Mouse (Mus musculus): ENCODE results near the gene Olfr926. TPM values are rescaled to one million over a fixed set of nuclear protein-coding genes. Genes with fewer than 3 reads are reported as not detected.
"Not testable (repeated sequence)": the region's sequence is repeated elsewhere in the genome, so short reads cannot be mapped to it uniquely, and the experiment has no call there.

Gene Olfr926
- total RNA-seq (2021) = not detected
- long read RNA-seq, experiment 1 = 0 reads
- long read RNA-seq, experiment 2 = 0 reads

DNA sequence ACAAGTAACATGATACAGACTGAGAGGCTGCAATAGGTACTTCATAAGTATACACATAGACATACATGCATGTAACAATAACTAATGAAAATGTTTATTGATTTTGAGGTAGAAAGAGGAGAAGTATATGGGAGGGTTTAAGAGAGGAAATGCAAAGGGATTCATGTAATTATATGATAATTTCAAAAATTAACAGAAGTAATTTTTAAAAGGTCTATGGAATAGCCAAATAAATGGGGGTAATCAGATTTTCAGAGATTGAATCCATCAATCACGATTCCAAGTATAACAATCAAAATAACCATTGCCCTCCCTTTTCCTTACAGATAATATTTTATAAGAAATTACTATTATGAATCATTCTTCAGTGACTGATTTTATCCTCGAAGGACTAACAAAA is at the start of gene Olfr926:
Gene Olfr926, plus strand, starts transcription at position 301 of the 400 bp plus-strand sequence.
- DNase-seq (ENCODE audit: low spot score in 2 of 2) = no peak

DNA sequence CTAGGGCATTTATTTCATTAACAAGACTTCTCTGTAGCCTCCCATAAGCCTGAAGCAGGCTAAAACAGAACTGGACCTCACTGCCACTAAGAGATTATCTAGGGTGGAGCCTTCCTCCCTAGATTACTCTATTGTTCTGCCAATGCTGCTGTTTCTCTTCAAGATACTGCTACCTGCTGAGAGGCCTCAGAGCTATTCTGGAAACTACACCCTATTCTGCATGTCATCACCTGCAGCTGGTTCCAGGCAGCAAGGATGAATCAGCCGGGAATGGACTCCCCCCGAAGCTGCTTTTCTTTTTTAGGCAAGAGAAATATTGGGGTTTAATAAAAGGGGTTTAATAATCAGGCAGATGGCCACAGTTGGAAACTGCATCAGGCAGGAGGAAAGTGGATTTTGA is 43.9 kb upstream of the Olfr926 start:
- DNase-seq (ENCODE audit: low spot score in 2 of 2) = no peak

DNA sequence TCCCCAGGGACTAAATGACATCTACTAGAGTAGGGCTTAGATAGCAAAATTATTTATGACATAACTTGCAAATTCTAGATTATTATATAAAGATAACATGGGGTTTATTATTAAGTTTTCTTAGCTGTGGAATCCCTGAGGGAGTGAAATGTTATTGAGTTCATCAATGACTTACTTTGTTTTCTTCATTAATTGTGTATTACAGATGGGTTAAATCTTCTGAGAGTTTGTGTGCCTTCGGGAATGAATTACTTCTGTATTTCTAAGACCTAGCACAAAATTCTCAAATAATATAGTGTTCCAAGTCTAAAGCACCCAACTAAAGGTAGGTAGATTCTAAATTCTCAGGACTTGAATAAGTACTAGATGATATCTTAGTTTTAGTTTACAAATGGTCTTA is 32.8 kb upstream of the Olfr926 start, which contains the start of gene Olfr924:
Gene Olfr924, plus strand, starts transcription at position 301 of the 400 bp plus-strand sequence.
- no peak for DNase-seq (ENCODE audit: low spot score in 2 of 2)

DNA sequence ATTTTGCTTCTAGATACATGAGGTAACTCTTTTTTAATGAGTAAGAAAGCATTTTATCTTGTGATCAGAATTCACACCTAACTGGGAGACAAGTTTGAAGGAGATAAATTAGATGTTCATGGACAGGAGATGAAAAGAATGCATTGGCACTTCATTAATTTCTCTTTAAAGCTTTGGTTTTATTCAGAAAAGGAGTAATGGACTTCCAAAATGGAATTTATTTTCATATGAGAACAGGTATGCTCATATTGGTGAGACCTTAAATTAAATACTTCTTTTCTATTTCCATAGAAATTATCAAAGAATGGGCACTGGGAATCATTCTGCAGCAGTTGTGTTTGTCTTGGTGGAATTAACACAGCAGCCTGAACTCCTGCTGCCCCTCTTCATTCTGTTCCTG is 22.2 kb upstream of the Olfr926 start, which contains the start of gene Olfr26:
Gene Olfr26, plus strand, starts transcription at position 301 of the 400 bp plus-strand sequence.
- DNase-seq (ENCODE audit: low spot score in 2 of 2) = no peak

DNA sequence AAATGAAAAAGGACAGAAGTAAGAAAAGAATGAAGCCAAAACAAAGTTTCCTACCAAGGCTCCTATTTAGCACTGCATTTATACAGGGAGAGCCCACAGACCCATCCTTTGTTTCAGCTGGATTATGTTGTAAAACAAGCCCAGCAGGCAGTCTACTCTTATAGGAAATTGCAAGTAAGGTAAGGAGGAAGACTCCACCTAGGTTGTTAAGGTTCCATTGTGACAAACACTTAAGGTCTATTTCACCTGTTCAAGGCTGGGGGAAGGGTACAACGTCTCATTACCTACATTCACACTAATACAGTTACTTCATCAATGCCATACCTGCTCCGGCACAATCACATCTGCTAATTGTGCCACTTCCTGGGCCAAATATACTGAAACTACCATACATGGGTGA is 2.0 kb upstream of the Olfr926 start:
- DNase-seq (ENCODE audit: low spot score in 2 of 2) = not testable (repeated sequence)

Other genes starting within 250 kb of the Olfr926 start
- gene Olfr916, start 217.3 kb upstream of the Olfr926 start, total RNA-seq (2021) = not detected
- not detected for gene Olfr917, start 211.3 kb upstream of the Olfr926 start, total RNA-seq (2021)
- not detected for gene Olfr918, start 202.5 kb upstream of the Olfr926 start, total RNA-seq (2021)
- gene Olfr919, start 173.5 kb upstream of the Olfr926 start, total RNA-seq (2021) = not detected
- gene Vwa5a, start 158.9 kb upstream of the Olfr926 start, total RNA-seq (2021) = 10 to 100 TPM; 46.4 to 53.4 TPM
- under 1 TPM; 0.48 to 0.51 TPM for gene Olfr920, start 124.8 kb upstream of the Olfr926 start, total RNA-seq (2021)
- not detected for gene Olfr921, start 104.1 kb upstream of the Olfr926 start, total RNA-seq (2021)
- gene Olfr922, start 62.5 kb upstream of the Olfr926 start, total RNA-seq (2021) = not detected
- not detected for gene Olfr923, start 50.6 kb upstream of the Olfr926 start, total RNA-seq (2021)
- not detected for gene Olfr924, start 32.7 kb upstream of the Olfr926 start, total RNA-seq (2021)
- not detected for gene Olfr26, start 22.1 kb upstream of the Olfr926 start, total RNA-seq (2021)
- not detected for gene Olfr930, start 52.7 kb downstream of the Olfr926 start, total RNA-seq (2021)
- gene Olfr933, start 95.2 kb downstream of the Olfr926 start, total RNA-seq (2021) = under 1 TPM in 1 of 2 experiments, not detected in 1; 0.11 TPM
- gene Olfr934, start 111.2 kb downstream of the Olfr926 start, total RNA-seq (2021) = not detected
- gene Olfr935, start 122.6 kb downstream of the Olfr926 start, total RNA-seq (2021) = not detected
- not detected for gene Olfr146, start 146.3 kb downstream of the Olfr926 start, total RNA-seq (2021)
- not detected for gene Olfr937, start 187.8 kb downstream of the Olfr926 start, total RNA-seq (2021)
- gene Olfr938, start 201.8 kb downstream of the Olfr926 start, total RNA-seq (2021) = not detected